Mouse (Mus musculus) limb, embryonic 12.5 days (tissue): Measurements from ENCODE around the gene Scfd2. TPM values are rescaled to one million over a fixed set of nuclear protein-coding genes. Genes with fewer than 3 reads are reported as not detected.

Source experiments
- ATAC-seq: fragments of 200-750 bp; cut with Nextera tagmentation; 2 replicates; pipeline ENCODE4 v1.8.0; 2017; ENCODE audit warnings: low read depth, moderate TSS enrichment; ENCODE audit not compliant: insufficient number of reproducible peaks, insufficient read depth, low FRiP score, low TSS enrichment
- H3K27ac ChIP-seq: fragments of 300-500 bp; sonication (generic); 2 replicates; pipeline ENCODE4 v1.5.1; 2016; ENCODE audit warnings: mild to moderate bottlenecking, moderate library complexity
- H3K27me3 ChIP-seq: fragments of 300-500 bp; sonication (generic); 2 replicates; pipeline ENCODE4 v1.6.1; 2016; ENCODE audit warnings: mild to moderate bottlenecking, moderate library complexity
- H3K36me3 ChIP-seq: fragments of 300-500 bp; sonication (generic); 2 replicates; pipeline ENCODE4 v1.6.1; 2016; ENCODE audit warnings: mild to moderate bottlenecking, moderate library complexity
- H3K4me1 ChIP-seq: fragments of 300-500 bp; sonication (generic); replicated peaks from 2 replicates; pipeline ENCODE4 v1.6.1; 2016
- H3K4me2 ChIP-seq: fragments of 300-500 bp; sonication (generic); 2 replicates; pipeline ENCODE4 v1.6.1; 2016; ENCODE audit warnings: mild to moderate bottlenecking, moderate library complexity
- H3K4me3 ChIP-seq: fragments of 300-500 bp; sonication (generic); replicated peaks from 2 replicates; pipeline ENCODE4 v1.5.1; 2016; ENCODE audit warnings: mild to moderate bottlenecking
- H3K9ac ChIP-seq: fragments of 300-500 bp; sonication (generic); replicated peaks from 2 replicates; pipeline ENCODE4 v1.6.1; 2016; ENCODE audit warnings: mild to moderate bottlenecking, moderate library complexity
- H3K9me3 ChIP-seq: fragments of 300-500 bp; sonication (generic); 2 replicates; pipeline ENCODE4 v1.6.1; 2016; ENCODE audit warnings: mild to moderate bottlenecking, moderate library complexity
- WGBS: fragments of 180-500 bp; shearing (Covaris S2); methylation state at CpG from one replicate; pipeline ENCODE4 v1.1.7; 2016; 5-methylcytosine and 5-hydroxymethylcytosine counted together
- polyA plus RNA-seq: library from polyadenylated mRNA; unstranded; fragments of >200 nt; fragmentation: Nextera tagmentation; extraction: Ambion mirVana; gene quantifications from 2 replicates; pipeline ENCODE4 v1.2.1, GENCODE M21; 2016

The Scfd2 gene
- polyA plus RNA-seq, 1 experiment from 2014 or later, result 19.1 TPM

DNA sequence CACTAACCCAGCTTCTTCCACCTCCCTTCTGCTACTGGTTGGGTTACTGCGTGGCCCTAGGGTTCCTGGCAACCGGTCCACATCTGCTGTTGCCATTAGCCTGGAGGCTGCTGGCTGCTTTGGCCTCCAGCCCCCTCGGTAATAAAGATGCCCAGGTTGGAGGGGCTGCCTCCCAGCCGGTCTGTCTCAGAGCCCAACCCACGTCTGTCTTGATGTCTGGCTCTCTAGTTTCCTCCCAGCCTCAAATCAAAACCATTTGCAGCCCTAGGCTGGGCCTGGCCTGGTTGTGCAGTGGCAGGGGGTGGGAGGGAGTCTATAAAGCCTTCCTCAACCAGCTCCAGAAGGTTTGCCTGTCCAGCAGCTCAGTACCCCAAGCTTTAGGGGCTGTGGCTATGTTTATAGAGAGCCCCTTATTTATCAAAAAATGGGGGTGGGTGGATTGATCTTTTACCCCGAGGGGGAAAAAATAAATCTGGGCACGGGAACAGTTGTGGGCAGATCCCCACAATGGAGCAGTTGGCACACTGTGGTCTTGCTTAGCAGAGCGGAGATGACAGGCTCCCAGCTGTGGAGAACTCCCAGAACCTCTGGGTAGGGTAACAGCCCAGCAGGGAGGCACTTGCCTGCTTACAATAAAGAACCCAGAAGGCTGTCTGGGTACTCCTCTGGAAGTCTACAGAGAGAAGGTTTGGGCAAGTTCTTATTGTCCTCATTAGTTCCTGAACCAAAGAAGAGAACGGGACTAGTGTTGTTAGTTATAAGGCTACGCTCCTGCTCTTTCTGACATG, 329.8 kb downstream of the Scfd2 start:
- Histone ChIP-seq H3K27me3 (no peaks in the 10 kb centered on the region), H3K9ac (no peak overlapping the region), H3K27ac (peak overlapping the region; percentile 93), H3K9me3 (no peaks in the 10 kb centered on the region), H3K4me2 (peak overlapping the region; percentile 30), H3K36me3 (peaks cover 40% of the 10 kb centered on the region), H3K4me1 (peaks cover 87% of the 10 kb centered on the region), H3K4me3 (0 out of 2 replicates have a peak overlapping the region, but pooled peaks have one; percentile 9)
- 18% methylated on average over 10 of the region's 10 CpGs for WGBS
- peak; percentile 88 for ATAC-seq

DNA sequence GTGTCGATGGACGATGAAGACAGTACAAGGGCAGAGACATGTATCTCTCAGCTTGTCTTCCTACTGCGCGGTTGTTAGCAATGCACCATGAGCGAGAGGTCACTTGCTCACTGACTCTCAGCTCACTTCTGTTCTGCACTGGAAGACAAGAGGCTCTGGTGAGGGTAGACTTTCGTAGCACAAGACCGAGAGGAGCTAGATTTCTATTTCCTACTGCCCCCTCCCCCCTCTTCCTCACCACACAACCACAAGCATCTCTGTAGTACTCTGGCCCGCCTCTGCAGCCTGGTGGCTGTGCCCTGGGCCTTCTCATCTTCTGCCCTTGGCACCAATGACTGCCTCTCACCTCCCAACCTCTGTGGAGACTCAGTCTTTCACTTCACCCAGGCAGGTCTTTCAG, 331.1 kb downstream of the Scfd2 start:
- 76% methylated on average over 8 of the region's 8 CpGs for WGBS
- H3K4me3 ChIP-seq, result 0 out of 2 replicates have a peak overlapping the region, but pooled peaks have one; percentile 3
- ATAC-seq, result no peak
- H3K27ac ChIP-seq, result peak overlapping the region; percentile 93
- no peaks in the 10 kb centered on the region for H3K9me3 ChIP-seq
- no peaks in the 10 kb centered on the region for H3K27me3 ChIP-seq
- H3K4me2 ChIP-seq, result peak overlapping the region; percentile 70
- no peak overlapping the region for H3K9ac ChIP-seq
- peaks cover 45% of the 10 kb centered on the region for H3K36me3 ChIP-seq
- H3K4me1 ChIP-seq, result peaks cover 82% of the 10 kb centered on the region

DNA sequence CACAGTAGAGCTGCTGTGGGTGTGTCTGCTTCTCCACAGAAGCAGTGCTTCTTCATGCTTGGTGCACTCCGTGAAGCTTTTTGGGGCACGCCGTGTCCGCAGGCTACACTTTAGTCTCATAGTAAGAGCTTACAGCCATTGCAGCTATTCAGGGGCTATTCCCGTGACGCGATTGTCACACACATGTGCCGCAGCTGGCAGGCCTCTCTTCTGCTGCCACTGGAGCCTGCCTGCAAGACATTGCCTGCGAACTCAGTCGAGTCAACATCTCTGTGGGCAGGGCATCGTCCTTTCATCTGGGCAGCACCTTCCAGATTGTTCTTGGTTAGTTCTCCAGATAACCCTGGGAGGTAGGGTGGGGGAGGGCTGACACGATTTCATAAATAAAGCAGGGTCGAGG, 331.8 kb downstream of the Scfd2 start:
- WGBS, result 78% methylated on average over 13 of the region's 13 CpGs
- no peaks in the 10 kb centered on the region for H3K9me3 ChIP-seq
- no peak for ATAC-seq
- peaks cover 76% of the 10 kb centered on the region for H3K4me1 ChIP-seq
- H3K4me3 ChIP-seq, result no peak overlapping the region; the same call in 1 of the 2 replicates
- H3K4me2 ChIP-seq, result peak overlapping the region; percentile 70
- no peak overlapping the region for H3K9ac ChIP-seq
- peaks cover 45% of the 10 kb centered on the region for H3K36me3 ChIP-seq
- H3K27me3 ChIP-seq, result no peaks in the 10 kb centered on the region
- peak overlapping the region; percentile 93 for H3K27ac ChIP-seq

DNA sequence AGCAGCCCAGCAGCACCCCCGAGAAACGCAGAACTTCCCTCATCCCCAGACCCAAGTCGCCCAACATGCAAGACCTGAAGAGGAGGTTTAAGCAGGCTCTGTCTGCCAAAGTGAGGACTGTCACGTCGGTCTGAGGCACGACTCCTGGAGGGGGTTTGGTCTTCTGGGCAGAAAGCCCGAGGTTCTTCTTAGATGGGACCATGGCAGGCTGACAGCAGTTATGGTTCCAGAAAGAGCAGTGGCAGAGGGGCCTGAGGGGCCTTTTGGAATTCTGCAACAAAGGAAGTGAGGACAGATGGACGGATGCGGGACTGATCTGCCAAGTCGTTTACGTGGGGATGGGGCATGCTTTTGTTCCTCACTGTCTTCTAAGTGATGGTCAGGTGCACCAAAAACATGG, 333.1 kb downstream of the Scfd2 start:
- Histone ChIP-seq H3K4me2 (peak overlapping the region; percentile 70), H3K27ac (peak overlapping the region; percentile 95), H3K4me1 (peaks cover 80% of the 10 kb centered on the region), H3K9me3 (no peaks in the 10 kb centered on the region), H3K36me3 (peaks cover 45% of the 10 kb centered on the region), H3K9ac (peak overlapping the region; percentile 99), H3K4me3 (peak overlapping the region; percentile 98), H3K27me3 (no peaks in the 10 kb centered on the region)
- 82% methylated on average over 11 of the region's 11 CpGs for WGBS
- ATAC-seq, result no peak

DNA sequence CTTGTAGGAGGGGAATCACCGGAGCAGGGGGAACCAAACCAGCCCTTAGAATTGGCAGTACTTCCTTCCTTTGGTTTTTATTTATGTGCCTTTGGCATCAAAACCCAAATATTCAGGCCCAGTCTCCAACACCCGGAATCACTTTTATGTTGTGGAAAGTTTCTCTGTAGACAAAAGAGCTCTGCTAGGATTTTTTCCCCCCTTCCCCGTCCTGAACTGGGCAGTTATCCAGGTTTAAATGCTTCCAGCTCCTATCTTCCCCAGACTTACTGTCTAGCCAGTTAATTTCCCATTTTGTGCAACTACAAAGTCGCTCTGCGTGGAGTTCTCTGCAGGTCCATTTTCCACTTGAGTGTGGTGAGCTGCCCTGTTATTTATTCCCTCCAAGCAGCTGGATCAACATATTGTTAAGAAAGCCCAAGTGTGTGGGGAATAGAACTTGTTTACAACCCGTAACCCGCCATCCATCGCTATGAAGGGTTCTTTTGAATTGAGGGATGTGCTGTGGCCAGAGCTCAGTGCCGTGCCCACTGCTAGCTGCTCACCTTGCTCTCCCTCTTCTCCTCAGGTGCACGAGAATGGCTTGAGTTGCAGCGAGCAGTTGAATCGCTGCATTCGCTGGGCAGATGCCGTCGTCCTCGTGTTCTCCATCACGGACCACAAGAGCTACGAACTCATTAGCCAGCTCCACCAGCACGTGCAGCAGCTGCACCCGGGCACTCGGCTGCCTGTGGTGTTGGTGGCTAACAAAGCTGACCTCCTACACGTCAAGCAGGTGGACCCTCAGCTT, 333.8 kb downstream of the Scfd2 start:
- H3K4me3 ChIP-seq, result peak overlapping the region; percentile 98
- H3K9ac ChIP-seq, result peak overlapping the region; percentile 99
- H3K9me3 ChIP-seq, result no peaks in the 10 kb centered on the region
- peak overlapping the region; percentile 70 for H3K4me2 ChIP-seq
- H3K36me3 ChIP-seq, result peaks cover 45% of the 10 kb centered on the region
- WGBS, result 60% methylated on average over 22 of the region's 22 CpGs
- H3K27ac ChIP-seq, result peak overlapping the region; percentile 95
- H3K27me3 ChIP-seq, result no peaks in the 10 kb centered on the region
- peaks cover 82% of the 10 kb centered on the region for H3K4me1 ChIP-seq
- no peak for ATAC-seq

DNA sequence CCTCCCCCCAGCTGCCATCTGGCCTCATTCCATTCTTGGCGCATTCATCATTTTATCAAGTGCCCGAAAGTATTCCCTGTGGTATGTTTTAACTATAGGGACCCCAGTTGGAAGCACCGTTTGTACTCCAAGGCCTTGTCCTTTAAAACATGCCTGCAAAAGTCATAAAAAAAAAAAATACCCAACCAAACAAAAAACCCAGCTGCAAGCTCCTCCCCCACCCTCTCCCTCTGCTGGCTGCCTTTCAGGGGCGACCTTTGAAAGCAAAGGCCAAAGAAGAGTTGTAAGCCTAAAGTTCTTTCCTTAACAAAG, 335.3 kb downstream of the Scfd2 start:
- WGBS, result 0% methylated on average over 4 of the region's 4 CpGs
- Histone ChIP-seq H3K9me3 (no peaks in the 10 kb centered on the region), H3K27ac (peak overlapping the region; percentile 95), H3K4me1 (peaks cover 72% of the 10 kb centered on the region), H3K4me3 (peak overlapping the region; percentile 98), H3K36me3 (peaks cover 45% of the 10 kb centered on the region), H3K4me2 (peak overlapping the region; percentile 70), H3K9ac (peak overlapping the region; percentile 99), H3K27me3 (no peaks in the 10 kb centered on the region)
- no peak for ATAC-seq

DNA sequence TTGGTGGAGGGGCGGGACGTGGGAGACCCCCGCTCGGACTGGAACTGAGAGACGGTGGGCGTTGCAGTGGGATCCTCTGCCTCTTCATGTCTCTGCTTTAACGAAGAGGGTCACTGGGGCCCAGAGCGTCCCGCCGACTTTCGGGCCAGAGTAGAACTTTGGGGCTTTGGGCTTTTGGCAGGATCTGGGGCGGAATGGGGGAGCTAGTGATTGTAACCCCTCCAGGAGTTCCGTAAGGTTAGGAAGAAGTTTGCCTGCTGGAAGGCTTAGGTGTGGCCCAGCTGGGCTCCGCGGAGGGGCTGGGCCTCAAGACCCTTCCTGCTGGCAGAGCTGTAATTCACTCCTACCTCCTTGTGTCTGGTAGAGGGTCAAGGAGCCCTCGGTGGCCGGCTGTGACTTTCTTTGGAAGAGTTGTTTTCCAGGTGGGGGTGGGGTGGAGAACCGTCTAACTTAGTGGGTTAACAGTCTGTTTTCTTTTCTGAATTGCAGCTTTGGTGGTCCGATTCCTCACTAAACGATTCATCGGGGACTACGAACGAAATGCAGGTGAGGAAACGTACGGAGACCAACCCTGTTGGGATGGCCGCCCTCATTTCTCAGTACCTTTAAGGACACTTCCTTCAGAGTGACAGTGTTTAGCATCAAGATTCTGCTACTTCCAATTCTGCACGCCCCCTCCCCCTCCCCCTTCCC, 335.8 kb downstream of the Scfd2 start:
- Histone ChIP-seq H3K4me2 (peak overlapping the region; percentile 70), H3K9ac (peak overlapping the region; percentile 99), H3K27me3 (no peaks in the 10 kb centered on the region), H3K27ac (peak overlapping the region; percentile 95), H3K4me1 (peaks cover 71% of the 10 kb centered on the region), H3K4me3 (peak overlapping the region; percentile 98), H3K36me3 (peaks cover 45% of the 10 kb centered on the region), H3K9me3 (no peaks in the 10 kb centered on the region)
- ATAC-seq, result no peak
- WGBS, result under 1% methylated on average over 27 of the region's 27 CpGs

DNA sequence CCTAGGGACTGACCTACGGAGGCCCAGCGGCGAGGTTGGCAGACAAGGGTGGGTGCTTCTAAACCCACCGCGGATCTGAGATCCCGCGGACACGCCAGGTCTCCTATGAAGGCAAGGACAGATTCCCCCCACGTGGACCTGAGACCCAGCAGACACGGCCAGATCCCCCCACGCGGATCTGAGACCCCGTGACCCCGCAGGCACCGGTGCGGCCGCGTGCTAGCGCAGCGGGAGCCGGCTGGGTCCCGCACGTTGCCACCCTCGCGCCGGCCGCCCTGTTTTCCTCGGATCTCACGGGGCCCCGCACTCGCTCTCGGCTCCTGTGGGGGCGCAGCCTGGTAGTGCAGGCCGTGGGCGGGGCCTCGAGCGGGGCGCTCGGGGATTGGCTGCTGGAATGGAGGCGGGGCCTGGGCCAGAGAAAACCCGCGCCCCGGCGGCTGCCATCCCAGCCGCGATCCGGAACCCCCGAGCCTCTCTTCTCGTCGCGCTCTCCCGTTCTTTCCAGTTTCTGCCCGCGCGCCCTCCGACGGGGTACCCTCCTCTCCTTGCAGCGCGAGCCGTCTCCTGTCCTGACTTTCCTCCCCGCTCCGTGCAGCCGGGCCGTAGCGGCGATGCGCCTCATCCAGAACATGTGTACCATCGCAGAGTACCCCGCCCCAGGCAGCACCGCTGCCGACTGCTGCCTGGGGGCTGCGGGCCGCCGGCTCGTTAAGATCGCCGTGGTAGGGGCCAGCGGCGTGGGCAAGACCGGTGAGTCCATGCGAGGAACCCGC, 336.5 kb downstream of the Scfd2 start, which contains the start of gene Rasl11b:
Rasl11b (plus strand) TSS at position 446 of the 773 bp plus-strand sequence.
- H3K36me3 ChIP-seq, result peaks cover 37% of the 10 kb centered on the region
- H3K9ac ChIP-seq, result peak within 1 kb of the TSS; percentile 99
- peak; percentile 84 for ATAC-seq
- H3K27me3 ChIP-seq, result no peaks in the 10 kb centered on the region
- peaks cover 66% of the 10 kb centered on the region for H3K4me1 ChIP-seq
- H3K27ac ChIP-seq, result peak within 1 kb of the TSS; percentile 95
- WGBS, result under 1% methylated on average over 81 of the region's 82 CpGs
- H3K9me3 ChIP-seq, result no peaks in the 10 kb centered on the region
- H3K4me2 ChIP-seq, result peak within 1 kb of the TSS; percentile 70
- H3K4me3 ChIP-seq, result peak within 1 kb of the TSS; percentile 98

DNA sequence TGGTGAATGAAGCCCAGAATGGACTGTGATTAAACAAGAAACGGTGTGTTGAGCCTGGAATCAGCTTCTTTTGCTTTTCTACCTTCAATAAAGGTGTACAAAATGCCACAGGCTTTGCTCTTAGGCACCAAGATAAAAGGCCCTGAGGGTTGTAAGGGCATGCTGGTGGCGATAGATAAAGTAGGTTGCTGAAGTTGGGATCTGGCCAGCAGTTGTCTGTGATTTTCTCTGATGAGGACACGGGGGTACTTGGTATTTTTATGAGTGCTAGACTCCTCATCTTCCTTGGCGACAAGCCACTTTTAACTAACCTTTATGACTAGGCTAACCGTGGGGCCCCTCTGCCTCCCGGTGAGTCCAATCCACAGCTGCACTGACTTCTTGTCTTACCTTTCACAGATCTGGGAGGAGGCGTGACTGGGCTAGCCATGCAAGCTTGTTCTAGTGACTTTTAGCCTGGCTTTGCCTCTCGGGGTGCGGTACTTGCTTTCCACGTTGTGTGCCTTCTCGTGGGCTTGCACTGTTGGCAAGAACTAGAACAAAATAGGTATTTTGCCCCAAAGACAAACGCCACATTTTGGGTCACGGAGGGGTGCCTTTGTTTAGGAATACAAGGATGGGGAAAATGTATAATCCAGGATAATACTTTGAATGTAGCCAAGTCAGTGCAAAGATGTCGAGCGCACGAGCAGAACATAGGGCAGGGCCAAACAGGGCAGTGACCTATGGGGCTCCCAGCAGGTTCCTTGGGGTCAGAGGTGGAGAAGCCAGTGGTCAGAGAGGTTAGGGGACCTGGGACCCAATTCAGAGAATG, 337.3 kb downstream of the Scfd2 start:
- Histone ChIP-seq H3K36me3 (peaks cover 30% of the 10 kb centered on the region), H3K4me2 (peak overlapping the region; percentile 70), H3K27ac (peak overlapping the region; percentile 95), H3K9ac (peak overlapping the region; percentile 99), H3K27me3 (no peaks in the 10 kb centered on the region), H3K4me3 (peak overlapping the region; percentile 98), H3K9me3 (no peaks in the 10 kb centered on the region), H3K4me1 (peaks cover 66% of the 10 kb centered on the region)
- WGBS, result 12% methylated on average over 16 of the region's 16 CpGs
- ATAC-seq, result no peak; the same call in 1 of the 2 replicates

DNA sequence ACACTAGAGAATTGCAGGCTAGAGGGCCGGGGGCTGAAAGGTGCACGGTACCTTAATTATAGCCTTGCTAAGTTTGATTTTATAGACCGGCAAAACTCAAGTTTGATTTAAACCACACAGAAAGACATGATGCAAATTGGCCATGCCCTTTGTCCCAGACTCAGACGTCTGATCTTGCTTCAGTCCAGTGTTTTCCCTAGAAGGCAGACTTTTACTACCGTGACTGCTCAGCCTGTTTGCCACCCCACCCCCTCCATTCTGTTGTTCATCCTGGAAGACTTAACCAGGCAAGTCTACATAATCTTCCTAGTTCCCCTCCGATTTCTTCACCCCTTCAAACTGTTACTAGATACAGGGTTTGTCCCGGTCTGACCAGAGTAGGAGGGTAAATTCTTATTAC, 337.9 kb downstream of the Scfd2 start:
- ATAC-seq, result 0 out of 2 replicates have a peak, but pooled peaks have one; percentile 24
- Histone ChIP-seq H3K9me3 (no peaks in the 10 kb centered on the region), H3K27me3 (no peaks in the 10 kb centered on the region), H3K4me2 (peak overlapping the region; percentile 70), H3K36me3 (peaks cover 23% of the 10 kb centered on the region), H3K4me3 (peak overlapping the region; percentile 98), H3K9ac (no peak overlapping the region), H3K27ac (peak overlapping the region; percentile 95), H3K4me1 (peaks cover 63% of the 10 kb centered on the region)
- 15% methylated on average over 7 of the region's 7 CpGs for WGBS
